Mouse (Mus musculus): ENCODE results near the gene Gm10354. TPM values are rescaled to one million over a fixed set of nuclear protein-coding genes. Genes with fewer than 3 reads are reported as not detected.
"Not testable (repeated sequence)": the region's sequence is repeated elsewhere in the genome, so short reads cannot be mapped to it uniquely, and the experiment has no call there.

Gm10354 gene
- polyA plus RNA-seq, 1 experiment from 2014 or later, result not detected

GRCm38 (mm10) chr5:14963821-14964220 lies 14.9 kb downstream of the Gm10354 start:
- 80% methylated on average over 12 of the region's 13 CpGs for WGBS

GRCm38 (mm10) chr5:14961502-14961901 lies 17.2 kb downstream of the Gm10354 start:
- not testable (repeated sequence) for DNase-seq (ENCODE audit: low spot score, missing footprints); H3K9me3 ChIP-seq (ENCODE audit: control insufficient read depth, low read length); H3K4me3 ChIP-seq (ENCODE audit: low read depth, low read length); H3K27me3 ChIP-seq (ENCODE audit: control insufficient read depth, insufficient read depth, low read length); H3K27ac ChIP-seq (ENCODE audit: low read depth, low read length); H3K36me3 ChIP-seq (ENCODE audit: control insufficient read depth, insufficient read depth, low read length); H3K4me2 ChIP-seq; H3K4me1 ChIP-seq (ENCODE audit: control insufficient read depth, insufficient read depth, low read length); H3K9ac ChIP-seq (ENCODE audit: low read length)
- ATAC-seq (ENCODE audit: low FRiP score), result peak; percentile 66; the same call in 1 of the 2 replicates
- WGBS, result 80% methylated on average over 4 of the region's 4 CpGs

More at GRCm38 (mm10) chr5:14963821-14964220, 14.9 kb downstream of the Gm10354 start:
- H3K4me1 ChIP-seq (ENCODE audit: control insufficient read depth, insufficient read depth, low read length); H3K9ac ChIP-seq (ENCODE audit: low read length); H3K4me3 ChIP-seq (ENCODE audit: low read depth, low read length); H3K27ac ChIP-seq (ENCODE audit: low read depth, low read length); H3K9me3 ChIP-seq (ENCODE audit: control insufficient read depth, low read length); ATAC-seq (ENCODE audit: low FRiP score); H3K27me3 ChIP-seq (ENCODE audit: control insufficient read depth, insufficient read depth, low read length); H3K4me2 ChIP-seq; H3K36me3 ChIP-seq (ENCODE audit: control insufficient read depth, insufficient read depth, low read length); DNase-seq (ENCODE audit: low spot score, missing footprints): not testable (repeated sequence)

GRCm38 (mm10) chr5:14955928-14956706 lies 22.6 kb downstream of the Gm10354 start:
- 81% methylated on average over 1 of the region's 1 CpGs for WGBS
- ATAC-seq (ENCODE audit: low FRiP score), result peak; percentile 68; the same call in 1 of the 2 replicates
- DNase-seq (ENCODE audit: low spot score, missing footprints), result not testable (repeated sequence)

GRCm38 (mm10) chr5:14953587-14953986 lies 25.1 kb downstream of the Gm10354 start:
- not testable (repeated sequence) for H3K4me2 ChIP-seq; H3K4me3 ChIP-seq (ENCODE audit: low read depth, low read length); ATAC-seq (ENCODE audit: low FRiP score); H3K27me3 ChIP-seq (ENCODE audit: control insufficient read depth, insufficient read depth, low read length); H3K9ac ChIP-seq (ENCODE audit: low read length); H3K36me3 ChIP-seq (ENCODE audit: control insufficient read depth, insufficient read depth, low read length); H3K4me1 ChIP-seq (ENCODE audit: control insufficient read depth, insufficient read depth, low read length); H3K27ac ChIP-seq (ENCODE audit: low read depth, low read length); DNase-seq (ENCODE audit: low spot score, missing footprints)
- H3K9me3 ChIP-seq (ENCODE audit: control insufficient read depth, low read length), result peaks cover 11% of the 10 kb centered on the region

More at GRCm38 (mm10) chr5:14955928-14956706, 22.6 kb downstream of the Gm10354 start:
- not testable (repeated sequence) for H3K4me1 ChIP-seq (ENCODE audit: control insufficient read depth, insufficient read depth, low read length); H3K4me2 ChIP-seq; H3K4me3 ChIP-seq (ENCODE audit: low read depth, low read length); H3K9me3 ChIP-seq (ENCODE audit: control insufficient read depth, low read length); H3K9ac ChIP-seq (ENCODE audit: low read length); H3K27ac ChIP-seq (ENCODE audit: low read depth, low read length); H3K36me3 ChIP-seq (ENCODE audit: control insufficient read depth, insufficient read depth, low read length); H3K27me3 ChIP-seq (ENCODE audit: control insufficient read depth, insufficient read depth, low read length)

GRCm38 (mm10) chr5:14952749-14953148 lies 26.0 kb downstream of the Gm10354 start:
- DNase-seq (ENCODE audit: low spot score, missing footprints); H3K27me3 ChIP-seq (ENCODE audit: control insufficient read depth, insufficient read depth, low read length); H3K36me3 ChIP-seq (ENCODE audit: control insufficient read depth, insufficient read depth, low read length); H3K27ac ChIP-seq (ENCODE audit: low read depth, low read length); H3K4me1 ChIP-seq (ENCODE audit: control insufficient read depth, insufficient read depth, low read length); H3K9ac ChIP-seq (ENCODE audit: low read length); ATAC-seq (ENCODE audit: low FRiP score); H3K4me3 ChIP-seq (ENCODE audit: low read depth, low read length); H3K4me2 ChIP-seq: not testable (repeated sequence)
- H3K9me3 ChIP-seq (ENCODE audit: control insufficient read depth, low read length), result peaks cover 13% of the 10 kb centered on the region
- 72% methylated on average over 3 of the region's 3 CpGs for WGBS

DNA sequence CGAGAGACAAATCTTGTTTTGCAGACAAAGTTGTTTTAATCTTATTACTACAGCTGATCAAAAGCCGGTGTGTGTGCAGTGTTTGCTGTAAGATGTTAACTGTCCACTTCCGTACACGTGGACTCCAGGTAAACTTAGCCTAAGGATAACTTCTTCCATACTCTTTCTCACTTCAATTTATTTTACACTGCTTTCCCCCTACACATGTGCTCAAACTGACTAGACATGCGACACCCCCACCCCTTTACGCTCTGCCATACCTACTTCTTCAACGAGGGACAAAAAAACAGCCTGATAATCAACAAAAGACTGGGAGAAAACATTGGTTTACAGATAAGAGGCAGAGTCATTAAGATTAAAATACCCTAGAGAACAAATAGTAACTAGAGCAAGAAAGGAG lies 26.9 kb downstream of the Gm10354 start:
- H3K9me3 ChIP-seq (ENCODE audit: control insufficient read depth, low read length), result peaks cover 13% of the 10 kb centered on the region
- ATAC-seq (ENCODE audit: low FRiP score), result peak; percentile 52
- H3K4me2 ChIP-seq, result not testable (repeated sequence)

DNA sequence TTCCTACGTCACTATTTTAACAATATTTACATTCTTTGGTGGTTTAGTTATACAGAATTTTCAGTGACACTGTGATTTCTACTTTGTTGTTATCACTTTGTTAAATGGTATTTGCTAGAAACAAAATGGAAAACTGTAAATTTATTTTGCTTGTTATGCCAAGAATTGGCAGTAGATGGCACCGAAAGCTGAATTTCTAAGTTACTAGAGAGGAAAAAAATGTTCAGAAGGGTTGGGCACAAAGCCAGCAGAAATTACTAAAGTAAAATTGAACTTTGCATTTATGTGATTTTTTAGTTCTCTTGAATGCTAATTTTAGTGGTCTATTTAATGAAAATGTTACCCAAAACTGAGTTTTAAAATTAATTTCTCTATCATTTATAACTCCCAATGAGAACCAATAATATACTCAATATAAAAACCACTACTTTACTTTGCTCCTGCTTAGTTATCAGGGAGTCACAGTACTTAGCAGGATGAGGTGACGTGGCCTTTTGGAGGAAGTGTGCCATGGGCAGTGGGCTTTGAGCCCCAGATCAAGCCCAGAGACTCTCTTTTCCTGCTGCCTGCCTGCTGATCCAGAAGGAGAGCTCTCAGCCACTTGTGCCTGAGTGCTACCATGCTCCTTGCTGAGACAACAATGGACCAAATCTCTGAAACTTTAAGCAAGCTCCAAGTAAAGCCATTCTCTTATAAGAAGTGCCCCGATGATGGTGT lies 31.1 kb downstream of the Gm10354 start:
- not testable (repeated sequence) for H3K9ac ChIP-seq (ENCODE audit: low read length); DNase-seq (ENCODE audit: low spot score, missing footprints); ATAC-seq (ENCODE audit: low FRiP score); H3K9me3 ChIP-seq (ENCODE audit: control insufficient read depth, low read length); H3K4me3 ChIP-seq (ENCODE audit: low read depth, low read length); H3K4me1 ChIP-seq (ENCODE audit: control insufficient read depth, insufficient read depth, low read length); H3K4me2 ChIP-seq; H3K36me3 ChIP-seq (ENCODE audit: control insufficient read depth, insufficient read depth, low read length); H3K27ac ChIP-seq (ENCODE audit: low read depth, low read length); H3K27me3 ChIP-seq (ENCODE audit: control insufficient read depth, insufficient read depth, low read length)
- WGBS, result 65% methylated on average over 4 of the region's 4 CpGs

More for the DNA sequence above, 26.9 kb downstream of the Gm10354 start:
- H3K4me1 ChIP-seq (ENCODE audit: control insufficient read depth, insufficient read depth, low read length); H3K9ac ChIP-seq (ENCODE audit: low read length); DNase-seq (ENCODE audit: low spot score, missing footprints); H3K36me3 ChIP-seq (ENCODE audit: control insufficient read depth, insufficient read depth, low read length); H3K4me3 ChIP-seq (ENCODE audit: low read depth, low read length); H3K27ac ChIP-seq (ENCODE audit: low read depth, low read length); H3K27me3 ChIP-seq (ENCODE audit: control insufficient read depth, insufficient read depth, low read length): not testable (repeated sequence)
- WGBS, result 70% methylated on average over 7 of the region's 7 CpGs

DNA sequence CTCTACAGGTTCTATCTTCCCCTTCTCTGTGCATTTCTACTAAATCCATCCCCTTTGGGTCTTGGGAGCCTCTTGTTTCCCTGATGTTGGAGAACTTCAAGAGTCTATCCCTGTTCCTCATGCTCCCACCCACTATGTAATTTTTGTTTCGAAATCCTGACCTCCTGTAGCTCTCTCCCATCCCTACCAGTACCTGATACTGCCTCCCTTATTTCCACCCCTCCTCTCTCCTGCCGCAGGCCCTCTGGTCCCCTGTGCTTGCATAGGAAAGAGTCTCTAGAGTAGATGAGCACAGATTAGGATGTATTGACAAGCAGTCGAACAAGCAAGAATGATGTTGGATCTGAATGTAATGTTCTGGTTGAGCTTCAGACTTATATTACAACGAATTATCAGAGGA lies 33.2 kb downstream of the Gm10354 start:
- not testable (repeated sequence) for H3K4me3 ChIP-seq (ENCODE audit: low read depth, low read length); DNase-seq (ENCODE audit: low spot score, missing footprints); H3K9me3 ChIP-seq (ENCODE audit: control insufficient read depth, low read length); H3K4me1 ChIP-seq (ENCODE audit: control insufficient read depth, insufficient read depth, low read length); H3K4me2 ChIP-seq; H3K27me3 ChIP-seq (ENCODE audit: control insufficient read depth, insufficient read depth, low read length); H3K36me3 ChIP-seq (ENCODE audit: control insufficient read depth, insufficient read depth, low read length); H3K9ac ChIP-seq (ENCODE audit: low read length); H3K27ac ChIP-seq (ENCODE audit: low read depth, low read length)
- 0 out of 2 replicates have a peak, but pooled peaks have one; percentile 44 for ATAC-seq (ENCODE audit: low FRiP score)
- WGBS, result 63% methylated on average over 4 of the region's 4 CpGs

DNA sequence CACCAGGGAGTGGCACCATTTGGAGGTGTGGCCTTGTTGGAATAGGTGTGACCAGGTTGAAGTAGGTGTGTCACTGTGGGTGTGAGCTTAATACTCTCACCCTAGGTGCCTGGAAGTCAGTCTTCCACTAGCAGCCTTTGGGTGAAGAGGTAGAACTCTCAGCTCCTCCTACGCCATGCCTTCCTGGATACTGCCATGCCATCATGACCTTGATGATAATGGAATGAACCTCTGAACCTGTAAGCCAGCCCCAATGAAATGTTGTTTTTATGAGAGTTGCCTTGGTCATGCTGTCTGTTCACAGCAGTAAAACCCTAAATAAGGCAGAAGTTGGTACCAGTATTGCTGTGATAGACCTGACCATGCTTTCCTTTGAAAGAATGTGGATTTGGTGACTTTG lies 37.7 kb downstream of the Gm10354 start:
- 83% methylated on average over 1 of the region's 1 CpGs for WGBS
- not testable (repeated sequence) for DNase-seq (ENCODE audit: low spot score, missing footprints); H3K27ac ChIP-seq (ENCODE audit: low read depth, low read length); H3K9ac ChIP-seq (ENCODE audit: low read length); H3K4me1 ChIP-seq (ENCODE audit: control insufficient read depth, insufficient read depth, low read length); H3K27me3 ChIP-seq (ENCODE audit: control insufficient read depth, insufficient read depth, low read length); H3K36me3 ChIP-seq (ENCODE audit: control insufficient read depth, insufficient read depth, low read length); H3K9me3 ChIP-seq (ENCODE audit: control insufficient read depth, low read length); ATAC-seq (ENCODE audit: low FRiP score); H3K4me3 ChIP-seq (ENCODE audit: low read depth, low read length); H3K4me2 ChIP-seq

Measured in midbrain, embryonic 11.5 days (tissue).